Mouse (Mus musculus): ENCODE measurements around the gene Pdzk1ip1.

The Pdzk1ip1 gene

GRCm38 (mm10) chr4:115088611-115089338 is at the start of gene Pdzk1ip1:
Gene Pdzk1ip1 (plus strand): TSS chr4:115088708.
- ATAC-seq (ENCODE audit: insufficient number of reproducible peaks, low FRiP score, low TSS enrichment) = no peak

DNA sequence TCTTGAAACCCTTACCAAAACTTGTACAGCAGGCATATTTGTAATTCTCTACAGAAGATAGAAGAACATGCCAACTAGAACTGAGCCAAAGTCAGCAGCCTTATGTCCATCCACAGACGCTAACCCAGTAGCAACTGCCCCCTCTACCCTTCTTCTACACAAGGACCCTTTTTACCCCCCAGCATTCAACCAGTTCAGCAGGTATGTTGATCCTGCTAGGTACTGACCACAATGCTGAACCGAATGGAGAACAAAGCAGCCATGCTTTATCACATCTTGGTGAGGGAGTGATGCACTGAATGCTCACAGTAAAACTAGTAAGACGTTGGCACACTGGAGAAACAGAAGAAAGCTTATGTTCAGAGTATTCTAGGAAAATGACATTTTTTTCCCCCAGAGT is 42.9 kb upstream of the Pdzk1ip1 start:
- no peak for ATAC-seq (ENCODE audit: insufficient number of reproducible peaks, low FRiP score, low TSS enrichment)

GRCm38 (mm10) chr4:115047750-115048149 is 40.8 kb upstream of the Pdzk1ip1 start:
- no peak for ATAC-seq (ENCODE audit: insufficient number of reproducible peaks, low FRiP score, low TSS enrichment)

GRCm38 (mm10) chr4:115048190-115048589 is 40.3 kb upstream of the Pdzk1ip1 start:
- ATAC-seq (ENCODE audit: insufficient number of reproducible peaks, low FRiP score, low TSS enrichment) = no peak

DNA sequence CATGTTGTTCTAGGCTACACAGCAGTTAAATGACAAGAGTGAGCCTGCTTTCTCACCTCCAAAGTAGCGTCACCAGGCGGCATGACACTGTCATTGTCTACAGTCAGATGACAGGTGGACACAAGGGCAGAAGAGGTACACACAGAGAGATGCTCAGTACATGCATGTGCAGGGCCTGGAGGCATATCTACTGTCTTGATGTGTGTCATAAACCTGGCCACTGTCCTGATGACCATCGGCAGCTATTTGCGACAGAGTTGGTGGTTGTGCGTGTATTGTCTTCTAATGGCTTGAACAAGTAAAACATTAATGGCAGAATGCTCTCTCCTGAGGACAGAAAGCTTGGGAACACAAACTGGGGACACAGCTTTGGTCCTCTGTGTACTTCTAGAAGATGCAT is 37.3 kb upstream of the Pdzk1ip1 start:
- no peak for ATAC-seq (ENCODE audit: insufficient number of reproducible peaks, low FRiP score, low TSS enrichment)

- no peak for ATAC-seq (ENCODE audit: insufficient number of reproducible peaks, low FRiP score, low TSS enrichment)
These were observed 36.0 kb upstream of the Pdzk1ip1 start for GRCm38 (mm10) chr4:115052343-115053005.

DNA sequence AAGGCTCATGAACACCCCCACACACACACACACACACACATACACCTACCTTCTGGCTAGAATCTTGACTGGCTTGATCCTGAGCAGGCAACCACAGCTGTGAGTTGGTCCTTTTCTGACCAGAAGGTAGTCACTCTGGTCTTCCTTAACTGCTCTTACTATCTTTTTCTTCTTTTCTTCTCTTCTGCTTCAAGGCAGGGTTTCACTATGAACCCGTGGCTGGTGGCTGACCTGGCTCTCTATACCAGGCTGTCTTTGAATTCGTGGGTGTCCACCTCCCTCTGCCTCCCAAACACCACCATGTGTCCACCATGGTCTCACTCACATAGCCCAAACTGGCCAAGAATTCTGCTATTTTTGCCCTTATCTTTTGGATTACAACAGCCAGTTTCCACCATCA is 33.5 kb upstream of the Pdzk1ip1 start:
- no peak for ATAC-seq (ENCODE audit: insufficient number of reproducible peaks, low FRiP score, low TSS enrichment)

GRCm38 (mm10) chr4:115055691-115056090 is 32.8 kb upstream of the Pdzk1ip1 start:
- no peak for ATAC-seq (ENCODE audit: insufficient number of reproducible peaks, low FRiP score, low TSS enrichment)

DNA sequence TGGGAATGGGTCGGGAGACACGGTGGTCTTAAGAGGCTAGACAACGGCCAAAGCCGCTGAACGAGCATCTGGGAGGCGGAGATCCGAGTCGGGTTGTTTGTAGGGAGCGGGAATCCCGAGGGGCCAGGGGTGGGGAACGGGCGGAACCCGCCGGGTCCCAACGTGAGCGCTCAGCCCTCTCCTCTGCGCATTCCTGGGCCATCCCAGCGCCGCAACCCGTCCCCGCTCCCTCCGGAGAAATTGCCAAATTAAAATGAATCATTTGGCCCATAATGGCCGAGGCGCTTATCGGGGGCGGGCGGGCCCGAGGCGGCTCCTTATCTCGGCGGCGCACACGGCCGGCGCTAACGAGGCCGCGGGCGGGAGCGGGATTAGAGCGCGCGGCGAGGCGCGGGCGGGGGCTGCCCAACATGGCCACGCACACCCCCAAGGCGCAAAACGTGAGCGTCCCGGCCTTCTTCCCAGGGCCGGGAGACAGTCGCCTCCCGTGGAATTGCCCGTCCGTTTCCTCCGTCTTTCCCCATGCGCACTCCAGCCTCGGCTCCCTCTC is 32.1 kb upstream of the Pdzk1ip1 start, which contains the start of gene Tal1:
Gene Tal1, plus strand, starts transcription at position 56 of the 550 bp plus-strand sequence.
- ATAC-seq (ENCODE audit: insufficient number of reproducible peaks, low FRiP score, low TSS enrichment) = no peak

DNA sequence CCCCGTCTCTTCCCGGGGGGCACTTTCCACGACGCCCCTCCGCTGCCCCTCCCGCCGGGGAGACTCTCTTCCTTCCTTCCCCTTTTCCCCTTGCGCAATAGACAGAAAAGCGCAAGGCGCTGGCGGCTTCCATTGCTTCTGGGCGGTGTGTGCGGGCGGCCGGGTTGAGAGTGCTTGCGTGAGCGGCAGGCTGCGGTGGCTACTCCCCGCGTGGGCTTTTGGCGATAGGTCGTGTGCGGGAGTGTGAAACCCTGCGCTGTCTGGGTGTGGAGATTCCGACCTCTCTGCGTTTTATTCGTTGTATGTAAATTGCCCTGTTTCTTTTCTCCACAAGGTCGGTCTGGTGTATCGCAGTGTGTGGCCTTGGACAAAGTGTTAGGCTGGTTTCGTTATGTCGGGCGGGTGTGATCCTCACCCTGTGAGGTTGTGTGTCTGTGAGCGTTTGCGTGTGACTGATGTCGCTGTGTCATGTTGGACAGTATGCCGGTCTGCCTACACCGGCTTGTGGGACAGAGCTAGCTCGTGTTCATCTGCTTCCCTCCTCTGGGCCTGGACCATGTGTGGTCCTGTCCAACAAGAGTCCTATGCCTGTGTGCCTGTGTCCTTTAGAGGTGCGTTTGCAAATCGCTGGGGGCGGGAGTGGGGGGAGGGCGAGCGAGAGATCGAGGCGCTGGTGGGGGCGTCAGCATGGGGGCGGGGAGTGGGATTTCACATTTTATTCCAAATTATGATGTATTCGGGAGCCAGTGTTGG is 31.4 kb upstream of the Pdzk1ip1 start:
- ATAC-seq (ENCODE audit: insufficient number of reproducible peaks, low FRiP score, low TSS enrichment) = no peak

DNA sequence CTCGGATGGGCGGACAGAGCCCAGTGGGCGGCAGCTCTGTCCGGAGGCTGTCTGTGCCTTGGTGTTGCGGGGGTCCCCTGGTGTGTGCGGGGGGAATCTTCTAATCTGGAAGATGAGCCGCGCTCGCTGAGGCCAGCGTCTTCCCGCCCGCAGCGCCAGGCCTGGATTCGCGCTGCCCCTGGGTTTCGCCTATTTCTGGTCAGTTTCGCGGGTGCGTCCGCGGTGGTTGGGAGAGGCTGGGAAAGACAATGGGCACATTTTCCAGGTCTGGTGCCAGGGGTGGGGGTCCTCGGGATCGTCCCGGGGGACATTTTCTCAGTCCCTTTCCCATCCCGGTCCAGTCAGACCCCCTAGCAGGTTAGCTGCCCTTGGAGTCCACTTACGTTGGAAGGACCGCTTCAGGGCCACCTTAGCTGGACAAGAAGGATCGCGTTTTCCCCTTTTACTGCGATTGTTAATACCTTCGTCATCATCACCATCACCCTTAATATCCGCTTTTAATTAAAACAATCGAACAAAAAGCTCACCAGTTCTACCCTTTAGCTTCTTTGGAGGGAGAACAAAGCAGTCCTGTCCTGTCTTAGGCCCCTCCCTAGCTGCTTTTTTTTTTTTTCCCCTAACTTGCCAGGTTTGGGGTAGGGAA is 30.7 kb upstream of the Pdzk1ip1 start:
- ATAC-seq (ENCODE audit: insufficient number of reproducible peaks, low FRiP score, low TSS enrichment) = no peak

GRCm38 (mm10) chr4:115058317-115058761 is 30.2 kb upstream of the Pdzk1ip1 start:
- no peak for ATAC-seq (ENCODE audit: insufficient number of reproducible peaks, low FRiP score, low TSS enrichment)

DNA sequence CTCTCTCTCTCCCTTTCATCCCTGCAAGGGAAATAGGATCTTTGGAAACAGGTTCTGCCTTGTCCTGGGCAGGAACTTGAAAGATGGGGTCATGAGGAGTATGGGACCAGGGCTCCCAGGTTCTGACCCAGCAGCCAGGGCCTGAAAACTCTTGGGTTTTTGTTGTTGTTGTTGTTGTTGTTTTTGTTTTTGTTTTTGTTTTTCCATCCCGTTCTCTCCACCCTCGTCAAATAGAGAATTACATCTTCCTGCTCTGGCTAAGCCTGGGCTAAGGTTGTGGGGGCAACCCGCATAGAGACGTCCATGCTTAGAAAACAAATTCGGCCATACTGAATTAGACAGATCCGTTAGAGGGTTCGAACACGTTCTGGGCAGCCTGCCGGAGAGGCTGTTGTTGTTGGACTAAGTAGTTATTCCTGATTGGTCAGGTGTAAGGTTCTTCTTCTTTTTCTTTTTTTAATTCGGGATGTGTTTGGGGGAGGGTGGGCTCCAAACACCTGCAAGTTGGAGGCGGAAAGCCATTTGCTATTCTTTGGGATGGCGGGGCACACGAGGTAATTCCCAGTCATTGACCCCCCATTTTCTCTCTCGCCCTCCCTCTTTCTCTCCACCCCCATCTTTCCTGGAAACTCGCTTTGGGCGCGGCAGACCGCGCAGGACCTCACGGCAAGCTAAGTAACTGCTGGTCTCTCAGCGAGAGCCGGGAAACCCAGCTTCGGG is 29.5 kb upstream of the Pdzk1ip1 start:
- no peak for ATAC-seq (ENCODE audit: insufficient number of reproducible peaks, low FRiP score, low TSS enrichment)

- no peak for ATAC-seq (ENCODE audit: insufficient number of reproducible peaks, low FRiP score, low TSS enrichment)
These were observed 28.6 kb upstream of the Pdzk1ip1 start for GRCm38 (mm10) chr4:115059871-115060270.

- ATAC-seq (ENCODE audit: insufficient number of reproducible peaks, low FRiP score, low TSS enrichment) = no peak
These were observed 27.8 kb upstream of the Pdzk1ip1 start for GRCm38 (mm10) chr4:115060753-115061152.

DNA sequence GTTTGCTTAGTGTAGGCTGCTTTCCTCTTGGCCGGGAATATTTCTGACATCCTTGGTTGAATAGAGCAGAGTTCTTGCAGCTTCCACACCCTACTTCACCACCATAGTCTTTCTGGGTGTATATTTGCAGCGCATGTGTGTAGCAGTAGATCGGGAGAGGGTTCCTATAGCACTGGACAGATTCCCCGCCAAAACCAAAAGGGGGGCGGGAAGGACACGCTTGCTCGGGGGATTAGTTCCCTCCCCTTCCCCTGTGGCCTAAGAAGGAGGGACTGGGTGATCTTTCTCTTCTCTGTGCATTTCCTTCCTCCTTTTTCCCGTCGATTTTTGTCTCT is 26.0 kb upstream of the Pdzk1ip1 start:
- no peak for ATAC-seq (ENCODE audit: insufficient number of reproducible peaks, low FRiP score, low TSS enrichment)

DNA sequence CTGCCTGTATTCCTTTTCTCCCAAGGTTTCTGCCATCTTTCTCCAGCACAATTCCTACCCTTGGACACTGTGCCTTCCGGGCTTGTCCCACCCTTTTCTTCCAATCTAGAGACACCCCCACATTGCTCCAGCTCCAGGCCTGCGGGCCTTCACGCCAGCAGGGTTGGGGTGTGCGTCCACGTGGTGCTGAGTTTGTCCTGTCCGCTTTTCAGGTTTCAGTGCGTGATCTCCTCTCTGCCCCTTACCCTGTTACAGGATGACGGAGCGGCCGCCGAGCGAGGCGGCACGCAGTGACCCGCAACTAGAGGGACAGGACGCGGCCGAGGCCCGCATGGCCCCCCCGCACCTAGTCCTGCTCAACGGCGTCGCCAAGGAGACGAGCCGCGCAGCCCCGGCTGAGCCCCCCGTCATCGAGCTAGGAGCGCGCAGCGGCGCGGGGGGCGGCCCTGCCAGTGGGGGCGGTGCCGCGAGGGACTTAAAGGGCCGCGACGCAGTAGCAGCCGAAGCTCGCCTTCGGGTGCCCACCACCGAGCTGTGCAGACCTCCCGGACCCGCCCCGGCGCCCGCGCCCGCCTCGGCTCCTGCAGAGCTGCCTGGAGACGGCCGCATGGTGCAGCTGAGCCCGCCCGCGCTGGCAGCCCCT is 25.5 kb upstream of the Pdzk1ip1 start:
- no peak for ATAC-seq (ENCODE audit: insufficient number of reproducible peaks, low FRiP score, low TSS enrichment)

GRCm38 (mm10) chr4:115063518-115064239 is 24.8 kb upstream of the Pdzk1ip1 start:
- no peak for ATAC-seq (ENCODE audit: insufficient number of reproducible peaks, low FRiP score, low TSS enrichment)

- ATAC-seq (ENCODE audit: insufficient number of reproducible peaks, low FRiP score, low TSS enrichment) = no peak
These were observed 16.8 kb upstream of the Pdzk1ip1 start for GRCm38 (mm10) chr4:115071668-115072067.

Measured in cerebellum, adult (tissue).